Mouse (Mus musculus): ENCODE measurements at regions not wholly inside any gene's neighbourhood (a gene's known extent, or its start where the extent isn't known, plus 50 kb on each side); places are given as distances from the start of the nearest gene placed in this dataset.

DNA sequence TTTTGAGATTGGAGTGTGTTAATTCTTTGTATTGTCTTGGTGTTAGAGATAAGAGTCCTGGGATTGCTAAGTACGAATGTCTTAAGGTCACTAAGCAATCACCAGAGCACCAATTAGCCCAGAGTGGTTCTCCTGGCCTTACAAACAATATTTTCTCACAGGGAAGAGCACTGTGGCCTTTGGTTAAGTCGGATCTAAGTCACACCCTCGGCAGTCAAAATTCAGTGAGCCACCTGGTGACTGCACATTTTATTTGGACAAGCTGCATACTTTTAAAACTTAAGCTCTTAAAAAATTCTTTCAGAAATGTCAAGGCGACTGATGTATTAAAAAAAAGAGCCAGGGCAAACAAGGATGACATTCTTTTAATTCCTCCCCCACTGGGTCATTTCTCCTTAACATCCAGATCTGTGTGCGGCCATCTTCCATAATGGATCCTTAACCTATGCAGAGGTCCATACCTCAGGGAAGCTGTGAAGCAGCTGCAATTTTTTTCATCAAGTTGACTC lies 60.9 kb upstream of the Foxa2 start:
- ATAC-seq: no peak
- Histone ChIP-seq H3K27ac (ENCODE audit: low read depth, low read length) (no peak overlapping the region), H3K4me1 (replicated peaks; ENCODE audit: control insufficient read depth, insufficient read depth, low read length) (no peaks in the 10 kb centered on the region), H3K9ac (ENCODE audit: low read depth, low read length) (no peak overlapping the region), H3K9me3 (ENCODE audit: control insufficient read depth) (no peaks in the 10 kb centered on the region), H3K4me2 (replicated peaks; ENCODE audit: low read depth) (no peak overlapping the region), H3K27me3 (replicated peaks; ENCODE audit: control insufficient read depth, insufficient read depth, low read length) (no peaks in the 10 kb centered on the region), H3K36me3 (ENCODE audit: control insufficient read depth, insufficient read depth) (no peaks in the 10 kb centered on the region), H3K4me3 (ENCODE audit: low read depth, low read length) (no peak overlapping the region)
- TF ChIP-seq CTCF (IDR thresholded peaks at IDR 0.05; ENCODE audit: low read depth): no peak
- 46% methylated on average over 5 of the region's 5 CpGs for WGBS

- WGBS: 65% methylated on average over 2 of the region's 2 CpGs
- ATAC-seq: no peak
- Histone ChIP-seq H3K9me3 (ENCODE audit: control insufficient read depth) (no peaks in the 10 kb centered on the region), H3K4me3 (ENCODE audit: low read depth, low read length) (no peak overlapping the region), H3K36me3 (ENCODE audit: control insufficient read depth, insufficient read depth) (no peaks in the 10 kb centered on the region), H3K4me2 (replicated peaks; ENCODE audit: low read depth) (no peak overlapping the region), H3K4me1 (replicated peaks; ENCODE audit: control insufficient read depth, insufficient read depth, low read length) (no peaks in the 10 kb centered on the region), H3K27ac (ENCODE audit: low read depth, low read length) (no peak overlapping the region), H3K27me3 (replicated peaks; ENCODE audit: control insufficient read depth, insufficient read depth, low read length) (no peaks in the 10 kb centered on the region), H3K9ac (ENCODE audit: low read depth, low read length) (no peak overlapping the region)
- TF ChIP-seq CTCF (IDR thresholded peaks at IDR 0.05; ENCODE audit: low read depth): peak; percentile 73
Observed at GRCm38 (mm10) chr2:148110149-148110548, 63.4 kb upstream of the Foxa2 start.

DNA sequence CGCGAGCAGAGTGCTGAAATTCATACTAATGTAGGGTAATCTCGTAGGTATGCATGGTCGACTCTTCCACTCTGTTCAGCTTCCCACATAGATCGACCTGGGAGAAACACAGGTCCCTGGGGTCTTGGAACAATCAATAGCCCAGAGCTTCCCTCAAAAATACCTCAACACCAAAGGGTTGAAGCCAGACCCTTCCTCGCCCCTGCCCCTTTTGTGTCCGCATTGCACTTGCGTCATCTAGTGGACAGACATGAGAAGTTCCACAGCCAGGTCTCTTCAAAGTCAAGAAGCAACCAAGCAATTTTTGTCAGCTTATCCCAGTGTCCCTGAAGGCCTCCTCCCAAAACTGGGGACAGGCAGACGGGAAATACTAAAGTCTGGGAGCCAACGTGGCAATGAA lies 65.1 kb upstream of the Foxa2 start:
- H3K36me3 ChIP-seq (ENCODE audit: control insufficient read depth, insufficient read depth): no peaks in the 10 kb centered on the region
- WGBS: 19% methylated on average over 10 of the region's 10 CpGs
- no peaks in the 10 kb centered on the region for H3K9me3 ChIP-seq (ENCODE audit: control insufficient read depth)
- H3K4me3 ChIP-seq (ENCODE audit: low read depth, low read length): no peak overlapping the region
- H3K27me3 ChIP-seq (replicated peaks; ENCODE audit: control insufficient read depth, insufficient read depth, low read length): no peaks in the 10 kb centered on the region
- ATAC-seq: no peak
- no peak overlapping the region for H3K9ac ChIP-seq (ENCODE audit: low read depth, low read length)
- no peak overlapping the region for H3K27ac ChIP-seq (ENCODE audit: low read depth, low read length)
- no peaks in the 10 kb centered on the region for H3K4me1 ChIP-seq (replicated peaks; ENCODE audit: control insufficient read depth, insufficient read depth, low read length)
- peak overlapping the region; percentile 21; the same call in 1 of the 2 replicates for H3K4me2 ChIP-seq (replicated peaks; ENCODE audit: low read depth)
- TF ChIP-seq CTCF (IDR thresholded peaks at IDR 0.05; ENCODE audit: low read depth): peak; percentile 77

- no peak overlapping the region for H3K9ac ChIP-seq (ENCODE audit: low read depth, low read length)
- ATAC-seq: no peak
- no peak overlapping the region for H3K4me2 ChIP-seq (replicated peaks; ENCODE audit: low read depth)
- no peaks in the 10 kb centered on the region for H3K9me3 ChIP-seq (ENCODE audit: control insufficient read depth)
- 32% methylated on average over 2 of the region's 2 CpGs for WGBS
- TF ChIP-seq CTCF (IDR thresholded peaks at IDR 0.05; ENCODE audit: low read depth): no peak
- no peak overlapping the region for H3K4me3 ChIP-seq (ENCODE audit: low read depth, low read length)
- H3K27me3 ChIP-seq (replicated peaks; ENCODE audit: control insufficient read depth, insufficient read depth, low read length): no peaks in the 10 kb centered on the region
- H3K36me3 ChIP-seq (ENCODE audit: control insufficient read depth, insufficient read depth): no peaks in the 10 kb centered on the region
- H3K4me1 ChIP-seq (replicated peaks; ENCODE audit: control insufficient read depth, insufficient read depth, low read length): no peaks in the 10 kb centered on the region
- no peak overlapping the region for H3K27ac ChIP-seq (ENCODE audit: low read depth, low read length)
Observed at GRCm38 (mm10) chr2:148113184-148113583, 66.4 kb upstream of the Foxa2 start.

GRCm38 (mm10) chr2:148114600-148114999 lies 67.8 kb upstream of the Foxa2 start:
- WGBS: 31% methylated on average over 4 of the region's 4 CpGs
- ATAC-seq: peak; percentile 59

GRCm38 (mm10) chr2:148116033-148116790 lies 69.4 kb upstream of the Foxa2 start:
- Histone ChIP-seq H3K36me3 (ENCODE audit: control insufficient read depth, insufficient read depth) (no peaks in the 10 kb centered on the region), H3K27ac (ENCODE audit: low read depth, low read length) (no peak overlapping the region), H3K9ac (ENCODE audit: low read depth, low read length) (no peak overlapping the region), H3K4me1 (replicated peaks; ENCODE audit: control insufficient read depth, insufficient read depth, low read length) (no peaks in the 10 kb centered on the region), H3K9me3 (ENCODE audit: control insufficient read depth) (no peaks in the 10 kb centered on the region), H3K4me3 (ENCODE audit: low read depth, low read length) (no peak overlapping the region), H3K27me3 (replicated peaks; ENCODE audit: control insufficient read depth, insufficient read depth, low read length) (no peaks in the 10 kb centered on the region), H3K4me2 (replicated peaks; ENCODE audit: low read depth) (no peak overlapping the region)
- WGBS: 94% methylated on average over 3 of the region's 3 CpGs
- ATAC-seq: no peak
- TF ChIP-seq CTCF (IDR thresholded peaks at IDR 0.05; ENCODE audit: low read depth): no peak

More at GRCm38 (mm10) chr2:148114600-148114999, 67.8 kb upstream of the Foxa2 start:
- H3K27me3 ChIP-seq (replicated peaks; ENCODE audit: control insufficient read depth, insufficient read depth, low read length): no peaks in the 10 kb centered on the region
- no peak for TF ChIP-seq CTCF (IDR thresholded peaks at IDR 0.05; ENCODE audit: low read depth)
- H3K9me3 ChIP-seq (ENCODE audit: control insufficient read depth): no peaks in the 10 kb centered on the region
- no peak overlapping the region for H3K4me3 ChIP-seq (ENCODE audit: low read depth, low read length)
- H3K27ac ChIP-seq (ENCODE audit: low read depth, low read length): no peak overlapping the region
- no peak overlapping the region for H3K4me2 ChIP-seq (replicated peaks; ENCODE audit: low read depth)
- no peak overlapping the region for H3K9ac ChIP-seq (ENCODE audit: low read depth, low read length)
- no peaks in the 10 kb centered on the region for H3K36me3 ChIP-seq (ENCODE audit: control insufficient read depth, insufficient read depth)
- no peaks in the 10 kb centered on the region for H3K4me1 ChIP-seq (replicated peaks; ENCODE audit: control insufficient read depth, insufficient read depth, low read length)
